Mouse (Mus musculus) spleen, postnatal 10 days (tissue): Measurements from ENCODE around the gene Plekhg5.
"Not testable (repeated sequence)": the region's sequence is repeated elsewhere in the genome, so short reads cannot be mapped to it uniquely, and the experiment has no call there.

Experiments
- DNase-seq, 2 experiments: peaks; one replicate each; pipeline ENCODE4 v3.0.0; 2021 to 2022; ENCODE audit warnings: low spot score in 2 of 2

The Plekhg5 gene

DNA sequence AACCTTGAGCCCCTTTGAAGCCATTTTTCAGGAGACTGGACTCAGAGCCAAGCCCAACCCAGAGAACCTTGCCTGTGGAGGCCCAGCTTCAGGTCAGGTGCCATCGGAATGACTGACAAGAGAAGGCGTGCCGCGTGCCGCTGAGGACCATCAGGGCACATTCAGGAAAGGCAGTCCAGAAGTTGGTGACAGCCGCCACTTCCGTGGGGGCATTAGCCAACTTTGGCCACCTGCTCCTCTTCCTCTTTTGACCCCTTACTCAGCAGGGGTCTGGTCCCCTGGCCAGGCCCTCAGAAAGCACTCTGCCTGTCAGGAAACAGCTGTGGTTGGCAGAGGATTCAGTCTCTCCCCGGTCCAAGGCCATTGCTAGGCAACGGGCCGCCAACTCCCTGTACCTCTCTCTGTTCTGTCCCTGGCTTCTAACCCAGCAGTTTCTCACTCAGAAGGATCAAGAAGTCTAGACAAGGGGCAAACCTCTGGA lies at the start of gene Plekhg5:
TSS of gene Plekhg5 (plus strand) at position 378 of the 481 bp plus-strand sequence.
- no peak for DNase-seq

DNA sequence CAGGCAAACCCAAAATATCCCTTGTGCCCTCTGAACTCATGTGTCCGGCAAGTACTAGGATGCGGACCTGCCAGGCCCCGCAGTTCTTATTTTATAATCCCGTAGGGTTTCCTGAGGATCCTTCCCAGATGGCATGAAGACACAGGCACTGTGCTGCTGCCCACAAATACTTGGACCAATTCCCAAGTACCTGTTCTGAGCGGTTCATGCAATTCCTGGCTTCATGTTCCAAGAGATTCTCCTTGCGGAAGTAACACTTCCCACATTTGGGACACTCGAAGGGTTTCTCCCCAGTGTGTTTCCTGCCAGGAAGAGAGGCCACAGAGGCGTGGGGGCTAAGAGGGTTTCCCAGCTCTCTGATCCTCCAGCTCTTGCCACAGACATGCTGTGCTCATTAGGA lies 49.8 kb upstream of the Plekhg5 start:
- DNase-seq = no peak

DNA sequence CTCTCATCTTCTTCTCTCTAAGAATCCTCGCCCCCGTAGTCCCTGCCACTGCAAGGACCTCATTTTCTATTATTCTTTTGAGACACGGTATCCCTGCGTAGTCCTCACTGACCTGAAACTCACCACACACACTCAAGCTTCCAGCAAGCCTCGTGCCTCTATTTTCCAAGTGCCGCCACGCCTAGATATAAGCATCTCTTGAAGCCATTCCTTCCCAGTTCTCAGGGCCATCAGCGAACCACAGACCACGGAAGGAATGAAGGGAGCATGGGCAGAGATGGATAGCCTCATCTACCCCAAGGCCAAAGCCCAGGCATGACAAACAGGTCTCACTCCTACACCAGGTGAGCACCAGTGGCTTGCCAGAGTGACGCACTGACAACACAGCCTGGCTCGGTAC lies 47.8 kb upstream of the Plekhg5 start:
- DNase-seq = no peak

GRCm38 (mm10) chr4:152026751-152027508 lies 45.4 kb upstream of the Plekhg5 start:
- DNase-seq = peak in 1 of 2 experiments; percentile 30

DNA sequence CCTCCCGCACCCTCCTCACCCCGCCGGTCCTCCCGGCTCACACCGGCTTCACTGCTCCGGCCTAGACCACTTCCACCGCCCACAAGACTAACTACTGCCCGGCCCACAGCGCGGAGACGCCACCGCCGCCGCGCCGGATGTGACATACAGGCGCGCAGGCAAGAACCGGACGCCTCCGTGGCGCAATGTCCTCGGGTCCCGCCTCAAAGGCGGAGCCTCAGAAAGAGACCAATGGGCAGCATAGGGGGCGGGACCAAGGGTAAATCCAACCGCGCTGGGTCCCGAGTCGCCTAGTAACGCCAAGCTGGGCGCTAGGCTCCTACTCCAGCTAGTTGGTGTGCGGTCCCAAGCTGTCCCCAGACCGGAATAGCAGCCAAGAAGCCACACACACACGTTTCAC lies 44.8 kb upstream of the Plekhg5 start, which contains the start of gene Zbtb48:
TSS of gene Zbtb48 (minus strand) at position 148 of the 400 bp plus-strand sequence.
- peak; percentile 90 to 96 for DNase-seq

DNA sequence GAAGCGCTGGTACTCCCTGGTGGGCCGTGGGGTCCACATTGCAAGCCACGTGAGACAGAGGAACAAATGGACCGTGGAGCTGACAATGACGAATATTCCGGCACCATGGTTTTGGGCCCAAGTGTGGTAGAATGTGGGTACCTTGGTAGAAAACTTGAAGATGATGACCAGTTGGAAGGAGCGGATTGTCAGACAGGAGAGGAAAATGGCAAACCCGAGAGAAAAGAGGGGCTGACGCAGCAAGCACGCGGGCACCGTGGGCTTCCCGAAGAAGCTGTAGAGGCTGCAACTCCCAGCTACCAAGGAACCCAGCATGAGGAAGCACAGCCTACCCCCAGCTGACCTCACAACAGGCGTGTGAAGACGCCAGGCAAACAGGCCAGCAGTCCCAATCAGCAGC lies 43.8 kb upstream of the Plekhg5 start:
- no peak for DNase-seq

- peak in 1 of 2 experiments; percentile 58 for DNase-seq
These were observed 43.2 kb upstream of the Plekhg5 start for GRCm38 (mm10) chr4:152029087-152029486.

- DNase-seq = no peak
These were observed 42.3 kb upstream of the Plekhg5 start for GRCm38 (mm10) chr4:152029997-152030396.

DNA sequence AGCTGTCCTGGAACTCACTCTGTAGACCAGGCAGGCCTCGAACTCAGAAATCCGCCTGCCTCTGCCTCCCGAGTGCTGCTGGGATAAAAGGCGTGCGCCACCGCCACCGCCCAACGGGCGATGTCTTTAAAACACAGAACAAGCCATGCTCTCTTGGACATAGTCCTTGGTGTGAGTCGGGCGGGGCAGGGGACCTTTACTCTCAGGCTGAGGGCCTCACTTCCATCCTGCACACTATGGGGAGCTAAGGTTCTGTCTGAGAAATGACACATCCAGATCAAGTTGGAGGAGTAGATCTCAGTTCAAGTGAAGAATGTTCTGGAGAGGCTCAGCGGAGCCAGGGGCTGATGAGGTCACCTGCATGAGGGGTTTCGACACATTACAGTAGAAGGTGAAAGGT lies 39.4 kb upstream of the Plekhg5 start:
- no peak for DNase-seq

- not testable (repeated sequence) for DNase-seq
These were observed 35.8 kb upstream of the Plekhg5 start for GRCm38 (mm10) chr4:152036464-152036863.

DNA sequence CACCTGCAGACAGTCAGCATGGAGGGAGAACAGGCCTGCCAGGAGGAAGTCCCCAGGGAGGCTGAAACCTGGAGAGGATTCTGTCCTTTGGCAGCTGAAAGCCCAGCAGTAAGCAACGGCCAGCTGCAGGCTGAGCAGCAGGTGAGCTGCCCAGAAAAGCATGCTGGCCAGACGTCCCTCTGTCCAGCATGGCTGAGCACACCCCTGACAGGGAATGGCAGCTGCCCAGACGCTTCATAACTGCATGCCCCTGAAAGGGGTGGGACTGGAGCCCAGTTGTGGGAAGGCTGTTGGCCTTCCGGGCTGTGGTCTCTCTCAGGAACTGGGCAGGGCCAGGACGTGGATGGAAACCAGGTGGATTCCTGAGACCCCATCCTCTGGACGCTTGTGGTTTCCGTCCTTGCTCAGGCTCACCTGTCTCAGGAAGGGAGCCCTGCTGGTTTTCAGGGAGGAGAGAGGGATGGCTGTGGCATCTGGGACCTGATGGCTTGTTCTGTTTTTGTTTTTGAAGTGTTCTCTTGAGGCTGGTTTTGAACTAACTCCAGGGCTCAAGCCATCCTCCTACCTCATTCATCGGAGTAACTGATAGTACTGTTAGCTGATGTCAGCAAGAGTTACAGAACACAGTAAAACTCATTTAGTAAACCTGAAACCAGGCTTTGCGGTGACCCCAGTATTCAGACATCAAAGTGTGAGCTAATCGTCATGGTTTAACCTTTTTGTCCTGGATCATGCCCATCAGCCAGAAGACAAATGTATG lies 33.9 kb upstream of the Plekhg5 start, which contains the start of gene Tas1r1:
TSS of gene Tas1r1 (minus strand) at position 344 of the 760 bp plus-strand sequence.
- no peak for DNase-seq

DNA sequence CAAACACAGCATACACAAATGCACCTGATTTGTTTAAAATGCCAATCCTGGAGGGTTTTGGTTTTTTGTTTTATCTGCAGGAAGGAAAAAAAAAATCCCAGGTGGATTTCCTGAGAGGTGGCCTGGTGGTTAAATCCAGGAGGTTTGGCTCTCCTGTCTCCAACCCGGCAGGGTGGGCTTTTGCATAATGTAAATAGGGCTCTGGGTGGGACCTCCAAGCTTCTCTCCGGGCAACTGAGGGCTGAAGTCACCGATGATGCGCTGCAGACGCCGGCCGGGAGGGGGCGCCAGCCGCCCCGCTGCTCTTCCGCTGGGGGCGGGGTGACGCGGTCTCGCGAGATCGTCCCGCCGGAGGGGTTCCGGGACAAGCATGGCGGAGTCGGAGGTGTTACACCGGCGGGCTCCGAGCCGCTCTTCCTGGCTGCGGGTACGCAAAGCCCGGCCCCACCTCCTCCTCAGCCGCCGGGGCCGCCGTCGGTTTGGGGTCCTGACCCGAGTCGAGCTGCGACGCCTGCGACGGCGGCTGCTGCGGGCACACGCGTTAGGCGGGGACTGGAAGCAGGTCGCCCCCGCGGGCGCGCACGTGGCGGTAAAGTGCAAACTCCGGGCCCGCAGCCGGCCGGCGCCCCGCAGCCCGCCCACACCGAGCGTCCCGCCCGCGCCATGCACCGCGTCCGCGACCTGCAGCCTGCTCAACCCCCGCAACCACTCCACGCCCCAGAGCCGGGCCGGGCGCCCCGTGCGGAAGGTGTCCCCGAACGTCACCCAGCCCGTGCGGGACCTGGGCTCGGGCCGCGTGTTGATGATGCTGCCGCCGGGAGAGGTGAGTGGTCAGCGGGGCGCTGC lies 33.1 kb upstream of the Plekhg5 start, which contains the start of gene Nol9:
TSS of gene Nol9 (plus strand) at position 337 of the 846 bp plus-strand sequence.
- peak; percentile 95 to 97 for DNase-seq

GRCm38 (mm10) chr4:152039831-152040310 lies 32.4 kb upstream of the Plekhg5 start:
- DNase-seq = no peak

DNA sequence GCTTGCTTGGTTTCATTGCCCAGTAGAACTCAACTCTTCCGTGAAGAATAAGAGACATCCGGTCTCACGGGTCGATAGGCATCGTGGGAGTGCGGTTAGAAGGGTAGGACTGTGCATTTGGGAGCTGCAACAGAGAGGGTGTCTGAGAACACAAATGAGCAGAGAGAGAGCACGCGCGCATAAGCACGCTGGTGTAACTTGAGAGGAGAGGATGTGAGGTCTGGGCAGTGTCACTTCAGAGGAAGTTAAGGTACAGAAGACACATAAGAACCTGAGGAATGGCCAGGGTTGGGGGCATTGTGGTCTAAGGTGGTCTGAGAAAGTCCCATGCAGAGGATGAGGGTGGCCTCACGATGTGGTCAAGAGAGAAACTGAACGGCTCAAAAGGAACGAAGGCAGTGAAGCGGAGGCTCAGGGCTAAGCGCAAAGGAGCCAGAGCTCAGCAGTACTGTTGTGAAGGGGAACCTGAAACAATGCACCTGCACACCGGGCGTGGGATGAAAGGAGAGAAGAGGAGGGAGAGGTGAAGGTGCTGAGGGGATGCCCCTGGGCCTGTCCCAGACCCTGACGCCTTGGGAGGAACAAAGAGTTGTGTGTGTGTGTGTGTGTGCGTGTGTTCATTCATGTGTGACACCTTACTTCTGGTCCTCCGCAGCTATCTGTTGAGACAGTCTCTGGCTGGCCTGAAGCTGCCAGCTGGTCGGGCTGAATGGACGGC lies 30.2 kb upstream of the Plekhg5 start:
- peak in 1 of 2 experiments; percentile 35 for DNase-seq

GRCm38 (mm10) chr4:152043171-152043570 lies 29.1 kb upstream of the Plekhg5 start:
- no peak for DNase-seq

DNA sequence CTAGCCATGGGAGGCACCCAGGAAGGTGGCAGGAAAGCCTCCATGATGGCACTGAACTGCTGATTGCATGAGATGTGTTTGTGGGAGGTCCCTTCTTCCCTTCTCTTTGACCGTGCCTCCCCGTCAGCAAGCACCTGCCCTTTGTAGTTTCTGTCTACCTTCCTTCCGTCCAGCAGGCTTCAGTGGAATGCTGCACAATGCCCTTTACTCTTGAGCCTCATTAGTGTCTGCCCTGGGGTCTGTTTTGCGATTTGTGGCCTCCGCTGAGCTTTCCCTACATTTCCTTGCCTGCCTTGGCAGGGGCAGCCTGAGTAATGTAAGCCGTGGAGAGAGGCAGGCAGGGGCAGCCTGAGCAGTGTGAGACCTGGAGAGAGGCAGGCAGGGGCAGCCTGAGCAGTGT lies 27.7 kb upstream of the Plekhg5 start:
- no peak for DNase-seq

- DNase-seq = no peak
These were observed 9.7 kb upstream of the Plekhg5 start for GRCm38 (mm10) chr4:152062390-152063110.

- DNase-seq = no peak
These were observed 5.0 kb upstream of the Plekhg5 start for GRCm38 (mm10) chr4:152067280-152067679.

DNA sequence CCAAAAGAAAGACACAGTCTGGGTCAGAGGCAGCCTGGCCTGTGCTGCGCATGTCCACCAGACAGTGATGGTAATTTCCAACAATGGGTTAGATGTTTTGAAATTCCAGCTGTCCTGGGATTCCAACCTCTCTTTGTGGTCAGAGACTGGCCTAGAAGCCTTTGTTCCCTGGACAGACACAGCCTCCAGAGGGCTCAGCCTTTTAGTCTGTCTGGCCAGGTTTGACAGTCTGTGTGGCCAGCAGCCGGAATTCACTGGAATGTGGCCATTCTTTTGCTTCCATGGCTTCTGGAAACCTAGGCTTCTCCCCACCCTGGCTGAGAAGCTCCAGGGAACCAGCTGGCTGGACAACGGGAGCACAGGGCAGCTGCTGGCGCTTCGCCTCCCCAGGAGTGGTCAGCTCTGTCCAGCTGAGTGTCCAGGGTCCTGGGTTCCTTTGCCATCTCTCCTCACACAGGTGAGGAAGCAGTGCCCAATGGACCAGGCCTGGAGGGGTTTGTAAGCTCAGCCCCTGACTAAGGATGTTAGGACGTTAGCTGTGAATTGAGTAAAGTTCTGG lies 4.1 kb upstream of the Plekhg5 start:
- no peak for DNase-seq

GRCm38 (mm10) chr4:152069245-152069644 lies 3.1 kb upstream of the Plekhg5 start:
- DNase-seq = no peak
